Mouse (Mus musculus) adrenal gland, adult 2 months (tissue): ENCODE data around the gene Hapln1. TPM values are rescaled to one million over a fixed set of nuclear protein-coding genes. Genes with fewer than 3 reads are reported as not detected.

Experiments
- DNase-seq: peaks from one replicate; pipeline ENCODE4 v3.0.0; 2021
- polyA plus RNA-seq: library from polyadenylated mRNA; depleted of rRNA; stranded (reverse); fragments of >200 nt; gene quantifications from 2 replicates; pipeline ENCODE4 v1.2.3, GENCODE M21; 2012; rRNA removed
- total RNA-seq, 2 experiments: library from RNA; stranded (reverse); gene quantifications; 2 replicates each; pipeline ENCODE4 v1.2.3; 2021

The Hapln1 gene
- total and polyA plus RNA-seq, 3 experiments, result 0.31 to 6.2 (median 2.0) TPM

GRCm38 (mm10) chr13:89600466-89600865 is 60.9 kb downstream of the Hapln1 start:
- DNase-seq, result peak; percentile 65

- DNase-seq, result no peak
Observed at GRCm38 (mm10) chr13:89603336-89603735, 63.7 kb downstream of the Hapln1 start.

- no peak for DNase-seq
Observed at GRCm38 (mm10) chr13:89607399-89607798, 67.8 kb downstream of the Hapln1 start.

- DNase-seq, result no peak
Observed at GRCm38 (mm10) chr13:89619064-89619463, 79.5 kb downstream of the Hapln1 start.

GRCm38 (mm10) chr13:89634137-89634683 is 94.6 kb downstream of the Hapln1 start:
- DNase-seq, result peak; percentile 31

- DNase-seq, result no peak
Observed at GRCm38 (mm10) chr13:89637012-89637411, 97.4 kb downstream of the Hapln1 start.

GRCm38 (mm10) chr13:89645589-89645988 is 106.0 kb downstream of the Hapln1 start:
- DNase-seq, result no peak

- DNase-seq, result no peak
Observed at GRCm38 (mm10) chr13:89652773-89653172, 113.2 kb downstream of the Hapln1 start.

GRCm38 (mm10) chr13:89653279-89653678 is 113.7 kb downstream of the Hapln1 start:
- no peak for DNase-seq

- no peak for DNase-seq
Observed at GRCm38 (mm10) chr13:89657046-89657445, 117.5 kb downstream of the Hapln1 start.

Other genes with a start within 250 kb of the Hapln1 start
- 1 to 10 TPM; 2.7 to 3.2 TPM for gene Vcan, start 202.7 kb downstream of the Hapln1 start, total RNA-seq
- 0.88 and 1.4 TPM in 2 replicates for gene Vcan, start 202.7 kb downstream of the Hapln1 start, polyA plus RNA-seq